Mouse (Mus musculus) thymus, adult 2 months (tissue): Measurements from ENCODE around the gene Hist1h2ap. TPM values are rescaled to one million over a fixed set of nuclear protein-coding genes. Genes with fewer than 3 reads are reported as not detected.
"Not testable (repeated sequence)": the region's sequence is repeated elsewhere in the genome, so short reads cannot be mapped to it uniquely, and the experiment has no call there.

Source experiments
- DNase-seq: peaks from one replicate; pipeline ENCODE4 v3.0.0; 2021
- H3K27ac ChIP-seq: fragments of 200-500 bp; 2 replicates; pipeline ENCODE4 v1.5.1; 2012; ENCODE audit warnings: low read length, control low read depth; ENCODE audit not compliant: control insufficient read depth, insufficient read depth
- H3K27me3 ChIP-seq: fragments of 200-500 bp; 2 replicates; pipeline ENCODE4 v1.6.1; 2012; ENCODE audit warnings: mild to moderate bottlenecking, low read length, moderate library complexity, mixed read lengths; ENCODE audit not compliant: control insufficient read depth, insufficient read depth
- H3K36me3 ChIP-seq: fragments of 200-500 bp; 2 replicates; pipeline ENCODE4 v1.6.1; 2012; ENCODE audit warnings: mild to moderate bottlenecking, low read length, moderate library complexity; ENCODE audit not compliant: control insufficient read depth, insufficient read depth
- H3K4me1 ChIP-seq: fragments of 200-500 bp; replicated peaks from 2 replicates; pipeline ENCODE4 v1.6.1; 2012; ENCODE audit warnings: low read length; ENCODE audit not compliant: control insufficient read depth, insufficient read depth
- H3K4me3 ChIP-seq: fragments of 200-500 bp; 2 replicates; pipeline ENCODE4 v1.5.1; 2012; ENCODE audit warnings: mild to moderate bottlenecking, low read length, control low read depth, moderate library complexity; ENCODE audit not compliant: control insufficient read depth, insufficient read depth
- CTCF ChIP-seq: fragments of 200-500 bp; IDR thresholded peaks from 2 replicates; pipeline ENCODE4 v1.5.1; 2012; ENCODE audit warnings: mild to moderate bottlenecking, control low read depth, low read length, moderate library complexity, borderline replicate concordance; ENCODE audit not compliant: control insufficient read depth, poor library complexity, insufficient read depth; ENCODE audit errors: extremely low read depth
- POLR2A ChIP-seq: fragments of 200-500 bp; IDR thresholded peaks from 2 replicates; pipeline ENCODE4 v1.6.1; 2012; ENCODE audit warnings: mild to moderate bottlenecking, low read length, control low read depth, moderate library complexity; ENCODE audit not compliant: control insufficient read depth, poor library complexity, insufficient read depth; ENCODE audit errors: extremely low read depth
- WGBS: fragments of 180-500 bp; shearing (Covaris S2); methylation state at CpG from one replicate; pipeline ENCODE4 v1.1.7; 2018; 5-methylcytosine and 5-hydroxymethylcytosine counted together
- polyA plus RNA-seq: library from polyadenylated mRNA; depleted of rRNA; stranded (reverse); fragments of >200 nt; gene quantifications from 2 replicates; pipeline ENCODE4 v1.2.3, GENCODE M21; 2012; rRNA removed

Hist1h2ap gene
- polyA plus RNA-seq = 1,785 and 6,121 TPM in 2 replicates

DNA sequence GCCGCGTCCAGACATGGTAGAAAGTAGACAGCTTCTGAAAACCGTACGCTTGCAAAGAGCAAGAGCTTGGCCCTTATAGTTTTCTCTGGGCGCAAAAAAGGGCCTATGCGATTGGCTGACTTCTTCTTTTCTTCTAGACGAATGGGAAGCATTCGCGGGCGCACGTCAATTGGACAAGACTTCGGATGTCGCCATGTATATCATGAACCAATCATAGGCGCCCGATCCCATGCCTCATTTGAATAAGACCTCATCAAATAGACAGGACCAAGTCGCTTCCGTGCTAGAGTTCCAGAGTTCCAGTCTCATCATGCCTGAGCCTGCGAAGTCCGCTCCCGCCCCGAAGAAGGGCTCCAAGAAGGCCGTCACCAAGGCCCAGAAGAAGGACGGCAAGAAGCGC lies at the start of gene Hist1h2ap, which contains the start of gene Hist1h2br:
Gene Hist1h2ap, minus strand, starts transcription at position 47 of the 400 bp plus-strand sequence.
Gene Hist1h2br, plus strand, starts transcription at position 283 of the 400 bp plus-strand sequence.
- not testable (repeated sequence) for H3K36me3 ChIP-seq, H3K27ac ChIP-seq, H3K4me3 ChIP-seq, H3K4me1 ChIP-seq, H3K27me3 ChIP-seq, DNase-seq
- no CpG with 5 or more reads among the region's 24 CpGs for WGBS

GRCm38 (mm10) chr13:21882760-21883405 lies 49.6 kb upstream of the Hist1h2ap start:
- WGBS = 13% methylated on average over 13 of the region's 13 CpGs
- H3K27ac ChIP-seq = no peak overlapping the region
- H3K4me1 ChIP-seq = peaks cover 3% of the 10 kb centered on the region; the same call in 1 of the 2 replicates
- no peaks in the 10 kb centered on the region for H3K36me3 ChIP-seq
- DNase-seq = peak; percentile 1
- H3K4me3 ChIP-seq = no peak overlapping the region
- no peaks in the 10 kb centered on the region for H3K27me3 ChIP-seq
- TF ChIP-seq CTCF = no peak
- no peak for TF ChIP-seq POLR2A

DNA sequence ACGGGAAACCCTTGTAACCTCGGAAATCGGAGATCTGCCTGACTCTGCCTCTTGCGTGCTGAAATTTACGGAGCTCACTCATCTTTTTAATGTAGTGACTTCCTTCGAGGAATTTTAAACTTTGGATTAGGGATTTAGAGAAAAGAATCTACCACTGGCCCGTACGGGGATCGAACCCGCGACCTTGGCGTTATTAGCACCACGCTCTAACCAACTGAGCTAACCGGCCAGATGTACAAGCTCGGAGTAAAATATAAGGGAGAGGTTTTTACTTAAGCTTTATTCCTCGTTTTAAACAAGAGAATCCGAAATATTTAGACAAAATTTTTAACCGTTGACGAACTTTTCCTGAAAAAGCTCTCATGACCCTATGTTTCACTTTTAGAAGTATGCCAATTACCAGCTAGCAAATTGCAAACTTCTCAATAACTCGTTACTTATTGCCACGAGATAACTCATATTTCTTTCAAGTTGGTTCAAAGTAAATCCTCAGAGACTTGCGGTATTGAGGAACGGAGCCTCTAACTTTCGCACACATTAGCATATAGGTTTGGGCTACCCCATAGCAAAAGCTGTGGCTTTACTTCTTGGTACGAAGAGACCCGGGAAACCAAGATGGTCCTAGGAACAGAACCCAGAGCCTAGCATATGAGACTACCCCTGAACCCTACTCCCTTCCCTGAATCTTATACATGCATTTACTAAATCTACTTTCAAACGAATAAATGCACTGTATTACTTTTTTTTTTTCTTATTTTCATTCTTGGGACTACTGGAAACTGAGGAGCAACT lies 48.8 kb upstream of the Hist1h2ap start:
- Histone ChIP-seq H3K4me1 (peaks cover 3% of the 10 kb centered on the region; the same call in 1 of the 2 replicates), H3K27ac (no peak overlapping the region), H3K27me3 (no peaks in the 10 kb centered on the region), H3K36me3 (no peaks in the 10 kb centered on the region), H3K4me3 (no peak overlapping the region)
- TF ChIP-seq POLR2A (no peak), CTCF (no peak)
- peak; percentile 1 for DNase-seq
- 19% methylated on average over 27 of the region's 27 CpGs for WGBS

DNA sequence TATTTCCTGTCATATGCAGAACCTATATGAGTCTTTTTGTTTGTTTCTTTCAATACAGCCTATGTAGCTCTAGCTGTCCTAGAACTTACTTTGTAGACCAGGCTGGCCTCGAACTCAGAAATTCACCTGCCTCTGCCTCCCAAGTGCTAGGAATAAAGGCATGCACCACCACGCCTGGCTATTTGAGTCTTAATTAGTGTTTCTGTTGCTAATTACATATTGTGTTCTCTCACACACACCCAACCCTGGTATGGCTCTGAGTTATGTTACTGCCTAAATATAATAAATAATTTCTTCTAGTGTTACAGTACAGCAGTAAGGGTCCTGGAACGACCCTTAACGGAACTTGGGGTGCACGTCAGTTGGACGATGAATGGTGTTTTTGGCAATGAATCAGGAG lies 47.4 kb upstream of the Hist1h2ap start:
- WGBS = 92% methylated on average over 6 of the region's 6 CpGs
- H3K4me3 ChIP-seq = no peak overlapping the region
- H3K4me1 ChIP-seq = peaks cover 3% of the 10 kb centered on the region; the same call in 1 of the 2 replicates
- TF ChIP-seq POLR2A (no peak), CTCF (no peak)
- no peak overlapping the region for H3K27ac ChIP-seq
- no peaks in the 10 kb centered on the region for H3K27me3 ChIP-seq
- no peaks in the 10 kb centered on the region for H3K36me3 ChIP-seq
- DNase-seq = no peak

DNA sequence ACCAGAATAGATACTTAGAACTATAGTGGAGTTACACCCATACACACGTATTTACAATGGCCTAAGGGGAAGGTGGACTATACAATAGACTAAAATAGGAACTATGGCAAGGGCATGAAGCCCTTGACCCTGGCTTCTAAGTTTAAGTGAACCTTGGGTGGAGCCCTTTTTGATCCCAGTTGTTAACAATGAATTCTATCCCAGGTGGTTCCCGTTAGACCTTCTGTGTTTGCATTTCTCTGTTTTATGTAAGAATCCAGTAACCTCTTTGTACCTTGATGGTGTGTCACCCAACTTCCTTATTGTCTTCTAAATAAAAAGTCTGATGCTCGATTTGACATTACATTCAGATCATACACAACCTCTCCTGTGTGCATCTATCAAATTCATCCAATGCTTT lies 32.2 kb upstream of the Hist1h2ap start:
- not testable (repeated sequence) for H3K4me1 ChIP-seq, H3K27ac ChIP-seq, DNase-seq, H3K4me3 ChIP-seq, H3K27me3 ChIP-seq, H3K36me3 ChIP-seq
- WGBS = 84% methylated on average over 3 of the region's 3 CpGs

DNA sequence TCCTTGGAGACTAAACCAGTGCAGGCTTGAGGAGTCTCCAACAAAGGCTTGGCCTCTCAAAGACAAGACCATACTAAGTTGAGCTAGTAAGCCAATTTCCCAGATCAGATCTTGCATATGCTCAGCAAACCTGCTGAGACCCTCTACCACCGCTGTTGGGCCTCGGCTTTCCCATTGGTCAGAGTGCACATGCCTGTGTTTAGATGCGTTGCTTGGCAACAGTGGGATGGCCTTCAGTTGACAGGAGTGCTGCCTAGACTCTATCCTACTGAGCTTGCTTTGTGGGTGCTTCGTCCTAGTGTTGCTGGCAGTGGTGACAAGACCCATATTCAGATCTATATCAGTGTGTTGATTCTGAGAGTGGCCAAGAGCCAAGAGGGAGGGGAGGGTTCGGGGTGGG lies 28.3 kb upstream of the Hist1h2ap start:
- no peak for DNase-seq
- no peaks in the 10 kb centered on the region for H3K27me3 ChIP-seq
- H3K4me1 ChIP-seq = peaks cover 2% of the 10 kb centered on the region; the same call in 1 of the 2 replicates
- H3K27ac ChIP-seq = no peak overlapping the region
- TF ChIP-seq CTCF (no peak), POLR2A (no peak)
- 86% methylated on average over 5 of the region's 5 CpGs for WGBS
- no peak overlapping the region for H3K4me3 ChIP-seq
- H3K36me3 ChIP-seq = no peaks in the 10 kb centered on the region
